ENCODE assay signal across 9 mouse cellular contexts in the genomic region with DNA sequence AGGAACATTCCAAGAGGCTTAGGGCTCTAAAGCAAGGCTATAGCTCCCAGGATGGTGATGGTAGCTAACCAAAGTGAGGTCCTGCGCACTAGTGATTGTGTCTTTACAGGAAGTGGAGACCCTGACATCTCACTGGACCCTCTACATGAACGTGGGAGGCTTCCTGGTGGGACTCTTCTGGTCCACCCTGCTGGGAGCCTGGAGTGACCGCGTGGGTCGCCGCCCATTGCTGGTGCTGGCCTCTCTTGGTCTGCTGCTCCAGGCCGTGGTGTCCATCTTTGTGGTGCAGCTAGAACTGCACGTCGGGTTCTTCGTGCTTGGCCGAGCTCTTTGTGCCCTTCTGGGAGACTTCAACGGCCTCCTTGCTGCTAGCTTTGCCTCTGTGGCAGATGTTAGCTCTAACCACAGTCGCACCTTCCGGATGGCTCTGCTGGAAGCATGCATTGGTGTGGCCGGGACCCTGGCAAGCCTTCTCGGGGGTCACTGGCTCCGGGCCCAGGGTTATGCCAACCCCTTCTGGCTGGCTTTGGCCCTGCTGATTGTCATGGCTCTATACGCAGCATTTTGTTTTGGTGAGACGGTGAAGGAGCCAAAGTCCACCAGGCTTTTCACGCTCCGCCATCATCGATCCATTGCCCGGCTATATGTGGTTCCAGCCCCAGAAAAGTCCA. TPM values are rescaled to one million over a fixed set of nuclear protein-coding genes. Genes with fewer than 3 reads are reported as not detected.
DNase-seq lines count a peak whose midpoint lies in the region; ATAC-seq and TF ChIP-seq lines count a peak whose summit lies in the region.
"Had no signal": no experiment of that assay in that cellular context is flagged by ENCODE, and none has a peak within 500 bp of the region (broad histone marks: within the 10 kb centered on the region; RNA-seq: fewer than 3 reads in every experiment).

No protein-coding gene starts in this region.

- H3K27ac ChIP-seq in left cerebral cortex, adult 2 months, result peak overlapping the region; percentile 86
- H3K27ac ChIP-seq in embryonic fibroblast, embryonic 13.5 days (ENCODE audit: insufficient read depth, low read length), result no peak overlapping the region
- peak overlapping the region; percentile 90 for H3K27ac ChIP-seq in kidney, postnatal 0 days
- H3K27ac ChIP-seq in neural tube, embryonic 12.5 days, result no peak overlapping the region

- peaks cover 3% of the 10 kb centered on the region; the same call in 1 of the 2 replicates for H3K4me1 ChIP-seq in embryonic fibroblast, embryonic 13.5 days (ENCODE audit: control insufficient read depth, insufficient read depth, low read length)
- peaks cover 14% of the 10 kb centered on the region; the same call in 1 of the 2 replicates for H3K4me1 ChIP-seq in kidney, postnatal 0 days (replicated peaks; ENCODE audit: insufficient read depth, low read length)
- H3K4me1 ChIP-seq in neural tube, embryonic 12.5 days, result peaks cover 11% of the 10 kb centered on the region

- no peaks in the 10 kb centered on the region for H3K9me3 ChIP-seq in kidney, postnatal 0 days (replicated peaks; ENCODE audit: low read length)
- 0 out of 2 replicates have a peak, but pooled peaks cover 3% of the 10 kb centered on the region for H3K9me3 ChIP-seq in neural tube, embryonic 12.5 days

- intact Hi-C loops in left cerebral cortex, adult 2 months (cut with DNase I), result no loop called here

- H3K9ac ChIP-seq in kidney, postnatal 0 days (ENCODE audit: low read depth, low read length), result peak overlapping the region; percentile 84
- H3K9ac ChIP-seq in neural tube, embryonic 12.5 days, result peak overlapping the region; percentile 69

- WGBS in kidney, postnatal 0 days, result 58% methylated on average over 23 of the region's 23 CpGs
- 61% methylated on average over 23 of the region's 23 CpGs for WGBS in neural tube, embryonic 12.5 days

- no peaks in the 10 kb centered on the region for H3K36me3 ChIP-seq in kidney, postnatal 0 days (ENCODE audit: insufficient read depth, low read length)
- H3K36me3 ChIP-seq in neural tube, embryonic 12.5 days, result peaks cover 1% of the 10 kb centered on the region; the same call in 1 of the 2 replicates

- ATAC-seq in kidney, postnatal 0 days (replicated peaks; ENCODE audit: low FRiP score, low read depth), result peak; percentile 30; the same call in 1 of the 2 replicates
- ATAC-seq in neural tube, embryonic 12.5 days (ENCODE audit: low FRiP score, low read depth), result 0 out of 2 replicates have a peak, but pooled peaks have one; percentile 34

- no peak for DNase-seq in left cerebral cortex, adult 2 months (ENCODE audit: extremely low spot score in 1 of 2, low spot score in 2 of 2)
- DNase-seq in left cerebral cortex, adult 8-10 months (ENCODE audit: low spot score in 2 of 2), result no peak
- DNase-seq in kidney, postnatal 0 days (ENCODE audit: low spot score), result no peak
- DNase-seq in frontal cortex, postnatal 36 days (ENCODE audit: low spot score in 2 of 2), result no peak
- no peak for DNase-seq in thymus, postnatal 36 days
- DNase-seq in thymus, postnatal 4 days, result no peak

- TF ChIP-seq CTCF in left cerebral cortex, adult 2 months (IDR thresholded peaks at IDR 0.05), result no peak
- TF ChIP-seq CTCF in embryonic fibroblast, embryonic 13.5 days (IDR thresholded peaks at IDR 0.05; ENCODE audit: borderline replicate concordance, insufficient read depth, low read length), result no peak
- no peak for TF ChIP-seq CTCF in kidney, postnatal 0 days (IDR thresholded peaks at IDR 0.05; ENCODE audit: low read depth)

- H3K4me2 ChIP-seq in kidney, postnatal 0 days (ENCODE audit: low read length), result peak overlapping the region; percentile 99
- peak overlapping the region; percentile 79 for H3K4me2 ChIP-seq in neural tube, embryonic 12.5 days (replicated peaks)

- no peaks in the 10 kb centered on the region for H3K27me3 ChIP-seq in kidney, postnatal 0 days (ENCODE audit: insufficient read depth, low read length)
- no peaks in the 10 kb centered on the region for H3K27me3 ChIP-seq in neural tube, embryonic 12.5 days (replicated peaks)

- TF ChIP-seq POLR2A in embryonic fibroblast, embryonic 13.5 days (IDR thresholded peaks at IDR 0.05; ENCODE audit: low read depth, low read length), result no peak

- H3K4me3 ChIP-seq in left cerebral cortex, adult 2 months, result peak overlapping the region; percentile 80
- peak overlapping the region; percentile 72 for H3K4me3 ChIP-seq in embryonic fibroblast, embryonic 13.5 days (ENCODE audit: insufficient read depth, low read length)
- peak overlapping the region; percentile 69 for H3K4me3 ChIP-seq in kidney, postnatal 0 days (replicated peaks; ENCODE audit: low read depth, low read length)
- H3K4me3 ChIP-seq in neural tube, embryonic 12.5 days, result peak overlapping the region; percentile 71

RNA-seq across cellular contexts. Expression of a gene that starts 0.9 kb away (rescaled TPM):
- total RNA-seq in left cerebral cortex, adult 2 months (2021), result 10 to 100 TPM; 11.1 to 11.5 TPM
- 10 to 100 TPM in 3 of 4 experiments, 1 to 10 TPM in 1; 8.2 to 15.4 (median 12.2) TPM for total RNA-seq in left cerebral cortex, adult 8-10 months (2022)
- 4.3 and 6.5 TPM in 2 replicates for polyA plus RNA-seq in embryonic fibroblast, embryonic 13.5 days (2011; ENCODE audit: insufficient read length, low read depth, missing spikeins)
- polyA plus RNA-seq in kidney, postnatal 0 days (2015; fragmentation: Nextera tagmentation; extraction: Ambion mirVana), result 21.7 and 23.4 TPM in 2 replicates
- 17.5 and 17.6 TPM in 2 replicates for polyA plus RNA-seq in neural tube, embryonic 12.5 days (2016; fragmentation: Nextera tagmentation; extraction: Ambion mirVana)

RNA-seq across cellular contexts. Expression of a gene that starts 31.2 kb away (rescaled TPM):
- 10 to 100 TPM; 34.3 to 34.8 TPM for total RNA-seq in left cerebral cortex, adult 2 months (2021)
- 10 to 100 TPM; 32.1 to 36.7 (median 33.1) TPM for total RNA-seq in left cerebral cortex, adult 8-10 months (2022)
- 0.33 and 0.97 TPM in 2 replicates for polyA plus RNA-seq in embryonic fibroblast, embryonic 13.5 days (2011; ENCODE audit: insufficient read length, low read depth, missing spikeins)
- polyA plus RNA-seq in kidney, postnatal 0 days (2015; fragmentation: Nextera tagmentation; extraction: Ambion mirVana), result 0.55 and 1.1 TPM in 2 replicates
- 35.0 and 37.0 TPM in 2 replicates for polyA plus RNA-seq in neural tube, embryonic 12.5 days (2016; fragmentation: Nextera tagmentation; extraction: Ambion mirVana)

RNA-seq across cellular contexts. Expression of a gene that starts 32.5 kb away (rescaled TPM):
- 10 to 100 TPM; 69.3 to 76.0 TPM for total RNA-seq in left cerebral cortex, adult 2 months (2021)
- total RNA-seq in left cerebral cortex, adult 8-10 months (2022), result 10 to 100 TPM; 73.4 to 86.0 (median 77.9) TPM
- not detected in 2 replicates for polyA plus RNA-seq in embryonic fibroblast, embryonic 13.5 days (2011; ENCODE audit: insufficient read length, low read depth, missing spikeins)
- polyA plus RNA-seq in kidney, postnatal 0 days (2015; fragmentation: Nextera tagmentation; extraction: Ambion mirVana), result 0.70 and 1.7 TPM in 2 replicates
- polyA plus RNA-seq in neural tube, embryonic 12.5 days (2016; fragmentation: Nextera tagmentation; extraction: Ambion mirVana), result 109 and 116 TPM in 2 replicates

RNA-seq across cellular contexts. Expression of a gene that starts 36.9 kb away (rescaled TPM):
- total RNA-seq in left cerebral cortex, adult 2 months (2021), result 1 to 10 TPM in 1 of 2 experiments, under 1 TPM in 1; 0.79 to 1.0 TPM
- 1 to 10 TPM; 1.3 to 2.1 (median 1.6) TPM for total RNA-seq in left cerebral cortex, adult 8-10 months (2022)
- polyA plus RNA-seq in embryonic fibroblast, embryonic 13.5 days (2011; ENCODE audit: insufficient read length, low read depth, missing spikeins), result not detected in 2 replicates
- not detected in 2 replicates for polyA plus RNA-seq in kidney, postnatal 0 days (2015; fragmentation: Nextera tagmentation; extraction: Ambion mirVana)
- not detected in 2 replicates for polyA plus RNA-seq in neural tube, embryonic 12.5 days (2016; fragmentation: Nextera tagmentation; extraction: Ambion mirVana)
- polyA plus RNA-seq: gonadal fat pad, adult 2 months had no signal

RNA-seq across cellular contexts. Expression of a gene that starts 44.4 kb away (rescaled TPM):
- total RNA-seq in left cerebral cortex, adult 2 months (2021), result not detected
- not detected for total RNA-seq in left cerebral cortex, adult 8-10 months (2022)
- not detected in 2 replicates for polyA plus RNA-seq in embryonic fibroblast, embryonic 13.5 days (2011; ENCODE audit: insufficient read length, low read depth, missing spikeins)
- polyA plus RNA-seq in kidney, postnatal 0 days (2015; fragmentation: Nextera tagmentation; extraction: Ambion mirVana), result 6.5 and 6.6 TPM in 2 replicates
- not detected in 2 replicates for polyA plus RNA-seq in neural tube, embryonic 12.5 days (2016; fragmentation: Nextera tagmentation; extraction: Ambion mirVana)

Comparison
In these comparisons a context has a peak if more than half of its experiments do, and no peak if none do; other contexts are left out.
1. H3K27ac ChIP-seq: peak in left cerebral cortex, adult 2 months (single experiment) and kidney, postnatal 0 days (single experiment); none in embryonic fibroblast, embryonic 13.5 days (single experiment) and neural tube, embryonic 12.5 days (single experiment).
2. RNA of a gene that starts 31.2 kb away (polyA plus RNA-seq): 35.0 to 37.0 TPM in neural tube, embryonic 12.5 days; 0.33 to 0.97 TPM in embryonic fibroblast, embryonic 13.5 days and 0.55 to 1.1 TPM in kidney, postnatal 0 days; every median in the first group is over 10 times any median in the second.
3. RNA of a gene that starts 32.5 kb away (polyA plus RNA-seq): 109 to 116 TPM in neural tube, embryonic 12.5 days; 0.70 to 1.7 TPM in kidney, postnatal 0 days and not detected in embryonic fibroblast, embryonic 13.5 days; every median in the first group is over 10 times any median in the second.
4. Peak in every context shown above with its lines, with median percentiles within 50 percentile points of each other: H3K4me3 ChIP-seq.